Mouse (Mus musculus) ES-Bruce4 (cell line): ENCODE results near the gene Setdb1. TPM values are rescaled to one million over a fixed set of nuclear protein-coding genes. Genes with fewer than 3 reads are reported as not detected.

Experiments
- H3K27ac ChIP-seq: 2 replicates; pipeline ENCODE4 v1.5.1; 2012; ENCODE audit warnings: low read length, inconsistent platforms; ENCODE audit not compliant: insufficient read depth
- H3K27me3 ChIP-seq: 2 replicates; pipeline ENCODE4 v1.6.1; 2012; ENCODE audit warnings: mild to moderate bottlenecking, low read length, inconsistent platforms; ENCODE audit not compliant: control insufficient read depth, poor library complexity, insufficient read depth, severe bottlenecking
- H3K36me3 ChIP-seq: 2 replicates; pipeline ENCODE4 v1.6.1; 2012; ENCODE audit warnings: inconsistent platforms, mild to moderate bottlenecking, low read length, moderate library complexity; ENCODE audit not compliant: control insufficient read depth, poor library complexity, insufficient read depth, severe bottlenecking
- H3K4me1 ChIP-seq: one replicate; pipeline ENCODE4 v1.8.1; 2011; ENCODE audit warnings: low read length; ENCODE audit not compliant: control insufficient read depth, insufficient read depth
- H3K4me3 ChIP-seq: 2 replicates; pipeline ENCODE4 v1.5.1; 2011; ENCODE audit warnings: low read depth, mild to moderate bottlenecking, low read length
- H3K9ac ChIP-seq: 2 replicates; pipeline ENCODE4 v1.6.1; 2012; ENCODE audit warnings: low read depth, mild to moderate bottlenecking, inconsistent platforms; ENCODE audit not compliant: poor library complexity, severe bottlenecking
- H3K9me3 ChIP-seq: replicated peaks from 2 replicates; pipeline ENCODE4 v1.6.1; 2012; ENCODE audit warnings: mild to moderate bottlenecking, low read length, inconsistent platforms; ENCODE audit not compliant: control insufficient read depth, poor library complexity, insufficient read depth, severe bottlenecking
- CTCF ChIP-seq: IDR thresholded peaks from one replicate; pipeline ENCODE4 v1.8.1; 2011; ENCODE audit warnings: low read depth, low read length
- EP300 ChIP-seq: IDR thresholded peaks from 2 replicates; pipeline ENCODE4 v1.6.1; 2011; ENCODE audit warnings: low read depth, low read length; ENCODE audit not compliant: insufficient read depth
- POLR2A ChIP-seq: IDR thresholded peaks from one replicate; pipeline ENCODE4 v1.8.1; 2011; ENCODE audit warnings: low read length; ENCODE audit not compliant: insufficient read depth
- polyA plus RNA-seq: library from polyadenylated mRNA; stranded (reverse); fragments of >200 nt; gene quantifications from 2 replicates; pipeline ENCODE4 v1.2.4, GENCODE M21; 2011; ENCODE audit warnings: low read depth; ENCODE audit not compliant: missing spikeins, insufficient read depth, insufficient read length

Gene Setdb1
- polyA plus RNA-seq, 1 experiment = 73.3 TPM

- H3K27me3 ChIP-seq = no peaks in the 10 kb centered on the region
- peaks cover 12% of the 10 kb centered on the region for H3K36me3 ChIP-seq
- TF ChIP-seq POLR2A = no peak
- TF ChIP-seq CTCF = peak; percentile 53
- H3K9ac ChIP-seq = no peak overlapping the region
- peaks cover 10% of the 10 kb centered on the region for H3K4me1 ChIP-seq
- H3K4me3 ChIP-seq = no peak overlapping the region
- peak overlapping the region; percentile 21; the same call in 1 of the 2 replicates for H3K27ac ChIP-seq
- no peaks in the 10 kb centered on the region for H3K9me3 ChIP-seq
These were observed 60.9 kb downstream of the Setdb1 start for GRCm38 (mm10) chr3:95296103-95296469.

DNA sequence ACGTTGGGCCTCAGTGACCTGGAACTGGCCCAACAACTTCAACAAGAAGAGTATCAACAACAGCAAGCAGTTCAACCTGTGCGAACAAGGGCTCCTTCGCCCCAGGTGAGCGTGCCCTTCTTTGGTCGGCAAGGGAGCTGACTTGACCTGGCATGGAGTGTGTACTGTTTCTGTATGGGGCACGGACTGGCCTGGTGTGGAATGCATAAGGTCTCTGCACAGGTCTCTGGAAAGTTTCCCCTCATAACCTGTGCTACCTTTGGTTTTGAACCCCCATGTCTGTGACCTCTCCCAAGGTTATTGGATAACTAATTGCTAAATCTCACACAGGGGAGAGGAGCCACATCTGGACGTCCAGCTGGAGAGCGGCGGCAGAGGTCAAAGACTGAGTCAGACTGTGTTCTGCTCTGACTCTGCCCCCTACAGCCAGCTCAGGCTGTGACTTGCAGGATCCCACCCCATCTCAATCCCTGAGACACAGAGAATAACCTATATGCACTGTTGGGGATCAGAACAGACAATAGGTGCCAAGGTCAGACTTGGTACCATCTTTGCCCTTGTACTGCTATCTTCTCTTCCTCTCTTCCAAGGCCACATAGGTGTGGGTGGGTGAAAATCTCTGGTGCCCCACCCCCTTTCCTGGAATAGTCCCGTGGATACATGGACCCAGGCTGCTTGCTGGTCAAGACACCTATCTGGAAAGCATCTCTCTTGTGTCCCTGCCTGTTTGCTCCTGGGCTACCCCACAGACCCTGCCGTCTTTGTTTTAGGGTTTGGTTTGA is 61.5 kb downstream of the Setdb1 start:
- Histone ChIP-seq H3K4me3 (no peak overlapping the region), H3K36me3 (peaks cover 12% of the 10 kb centered on the region), H3K27me3 (no peaks in the 10 kb centered on the region), H3K9ac (no peak overlapping the region), H3K27ac (peak overlapping the region; percentile 63), H3K4me1 (peaks cover 14% of the 10 kb centered on the region), H3K9me3 (no peaks in the 10 kb centered on the region)
- TF ChIP-seq POLR2A (no peak), CTCF (no peak), EP300 (no peak)

DNA sequence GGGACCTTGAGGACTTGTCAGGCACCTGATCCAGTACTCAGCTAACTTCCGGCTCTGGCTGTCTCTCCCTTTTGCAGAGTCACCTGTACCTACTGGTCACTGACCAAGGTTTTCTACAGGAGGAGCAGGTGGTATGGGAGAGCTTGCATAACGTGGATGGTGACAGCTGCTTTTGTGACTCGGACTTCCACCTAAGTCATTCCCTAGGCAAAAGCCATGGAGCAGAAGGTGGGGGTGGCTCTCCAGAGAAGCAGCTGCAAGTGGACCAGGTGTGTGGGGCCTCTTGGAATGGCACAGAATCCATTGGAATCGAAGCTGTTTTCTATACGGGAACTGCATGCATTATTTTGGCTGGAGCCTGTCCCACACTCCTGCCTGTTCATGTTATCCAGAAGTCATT is 62.3 kb downstream of the Setdb1 start:
- peak overlapping the region; percentile 11; the same call in 1 of the 2 replicates for H3K27ac ChIP-seq
- H3K4me1 ChIP-seq = peaks cover 14% of the 10 kb centered on the region
- TF ChIP-seq POLR2A (no peak), CTCF (no peak), EP300 (no peak)
- H3K9me3 ChIP-seq = no peaks in the 10 kb centered on the region
- H3K4me3 ChIP-seq = no peak overlapping the region
- H3K36me3 ChIP-seq = peaks cover 12% of the 10 kb centered on the region
- H3K9ac ChIP-seq = no peak overlapping the region
- no peaks in the 10 kb centered on the region for H3K27me3 ChIP-seq

DNA sequence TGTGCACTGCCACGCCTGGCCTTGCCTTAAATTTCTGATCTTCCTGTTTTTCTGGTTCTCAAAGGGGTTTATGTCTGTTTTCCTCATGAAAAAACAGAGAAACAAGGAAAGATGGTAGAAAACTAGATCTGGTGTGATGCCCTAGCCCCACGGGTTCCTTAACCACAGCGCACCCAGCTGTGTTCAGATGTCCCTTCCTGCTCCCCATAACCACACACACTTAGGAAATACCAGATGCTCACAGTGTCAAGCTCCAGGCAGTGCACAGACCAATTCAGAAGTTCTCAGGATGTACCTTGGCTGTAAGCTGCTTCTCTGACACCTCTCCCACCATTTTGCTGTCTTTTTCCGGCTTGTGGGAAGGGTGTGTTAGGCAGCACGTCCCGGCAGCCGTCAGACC is 62.7 kb downstream of the Setdb1 start:
- H3K27me3 ChIP-seq = no peaks in the 10 kb centered on the region
- TF ChIP-seq CTCF (no peak), POLR2A (no peak), EP300 (no peak)
- H3K36me3 ChIP-seq = peaks cover 12% of the 10 kb centered on the region
- peaks cover 14% of the 10 kb centered on the region for H3K4me1 ChIP-seq
- H3K9me3 ChIP-seq = no peaks in the 10 kb centered on the region
- no peak overlapping the region for H3K9ac ChIP-seq
- peak overlapping the region; percentile 53 for H3K27ac ChIP-seq
- H3K4me3 ChIP-seq = no peak overlapping the region

GRCm38 (mm10) chr3:95293537-95293936 is 63.5 kb downstream of the Setdb1 start:
- TF ChIP-seq POLR2A (no peak), CTCF (no peak), EP300 (no peak)
- peak overlapping the region; percentile 53; the same call in 1 of the 2 replicates for H3K27ac ChIP-seq
- no peak overlapping the region for H3K9ac ChIP-seq

DNA sequence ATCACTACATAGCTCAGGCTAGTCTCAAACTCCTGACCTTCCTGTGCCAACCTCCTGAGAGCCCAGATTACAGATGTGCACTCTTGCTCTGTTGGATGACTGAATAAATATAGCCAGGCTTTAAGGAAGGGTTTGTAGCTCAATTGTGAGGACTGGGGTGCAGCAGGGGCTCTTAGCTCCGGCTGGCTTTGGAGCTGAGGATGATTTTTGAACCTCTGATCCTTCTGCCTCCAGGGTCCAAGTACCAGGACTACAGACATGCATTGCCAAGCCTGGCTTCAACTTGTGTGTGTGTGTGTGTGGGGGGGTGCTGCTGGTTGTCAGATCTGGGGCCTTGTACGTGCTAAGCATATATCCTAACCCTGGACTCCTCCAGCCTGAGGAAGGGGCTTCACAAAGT is 64.1 kb downstream of the Setdb1 start:
- no peaks in the 10 kb centered on the region for H3K9me3 ChIP-seq
- peaks cover 20% of the 10 kb centered on the region for H3K36me3 ChIP-seq
- H3K27ac ChIP-seq = no peak overlapping the region
- H3K27me3 ChIP-seq = no peaks in the 10 kb centered on the region
- no peak overlapping the region for H3K4me3 ChIP-seq
- H3K9ac ChIP-seq = no peak overlapping the region
- TF ChIP-seq CTCF = no peak
- TF ChIP-seq POLR2A = no peak
- no peak for TF ChIP-seq EP300
- H3K4me1 ChIP-seq = peaks cover 14% of the 10 kb centered on the region

More at GRCm38 (mm10) chr3:95293537-95293936, 63.5 kb downstream of the Setdb1 start:
- Histone ChIP-seq H3K4me1 (peaks cover 14% of the 10 kb centered on the region), H3K27me3 (no peaks in the 10 kb centered on the region), H3K36me3 (peaks cover 14% of the 10 kb centered on the region), H3K9me3 (no peaks in the 10 kb centered on the region), H3K4me3 (no peak overlapping the region)
